Mouse (Mus musculus) lung, postnatal 0 days (tissue): Measurements from ENCODE around the gene Mvb12b. TPM values are rescaled to one million over a fixed set of nuclear protein-coding genes. Genes with fewer than 3 reads are reported as not detected.
A peak's percentile ranks its signal among the peaks of the same experiment; 100 is the strongest.
"Not testable (repeated sequence)": the region's sequence is repeated elsewhere in the genome, so short reads cannot be mapped to it uniquely, and the experiment has no call there.

Source experiments
- ATAC-seq: fragments of 200-750 bp; cut with Nextera tagmentation; 2 replicates; pipeline ENCODE4 v1.8.0; 2017; ENCODE audit warnings: moderate library complexity
- DNase-seq: peaks from one replicate; pipeline ENCODE4 v3.0.0-alpha.2; 2016; ENCODE audit warnings: low spot score
- H3K27ac ChIP-seq: fragments of 300-500 bp; sonication (generic); 2 replicates; pipeline ENCODE4 v1.5.1; 2014; ENCODE audit warnings: antibody characterized with exemption, mild to moderate bottlenecking, low read length, mixed read lengths
- H3K27me3 ChIP-seq: fragments of 300-500 bp; sonication (generic); replicated peaks from 2 replicates; pipeline ENCODE4 v1.6.1; 2014; ENCODE audit warnings: low read length, mixed read lengths; ENCODE audit not compliant: insufficient read depth
- H3K36me3 ChIP-seq: fragments of 300-500 bp; sonication (generic); 2 replicates; pipeline ENCODE4 v1.6.1; 2014; ENCODE audit warnings: low read length, mixed read lengths; ENCODE audit not compliant: insufficient read depth
- H3K4me1 ChIP-seq: fragments of 300-500 bp; sonication (generic); 2 replicates; pipeline ENCODE4 v1.6.1; 2014; ENCODE audit warnings: antibody characterized with exemption, low read depth, low read length, mixed read lengths; ENCODE audit not compliant: insufficient read depth
- H3K4me2 ChIP-seq: fragments of 300-500 bp; sonication (generic); replicated peaks from 2 replicates; pipeline ENCODE4 v1.6.1; 2014; ENCODE audit warnings: low read depth, mild to moderate bottlenecking, low read length, moderate library complexity, mixed read lengths
- H3K4me3 ChIP-seq: fragments of 300-500 bp; sonication (generic); 2 replicates; pipeline ENCODE4 v1.5.1; 2014; ENCODE audit warnings: low read depth, low read length
- H3K9ac ChIP-seq: fragments of 300-500 bp; sonication (generic); replicated peaks from 2 replicates; pipeline ENCODE4 v1.6.1; 2014; ENCODE audit warnings: low read depth, mild to moderate bottlenecking
- H3K9me3 ChIP-seq: fragments of 300-500 bp; sonication (generic); 2 replicates; pipeline ENCODE4 v1.6.1; 2016; ENCODE audit warnings: low read length, mixed read lengths
- CTCF ChIP-seq: IDR thresholded peaks from 2 replicates; pipeline ENCODE4 v1.5.1; 2016; ENCODE audit warnings: antibody characterized with exemption, mild to moderate bottlenecking
- EP300 ChIP-seq: IDR thresholded peaks from 2 replicates; pipeline ENCODE4 v1.6.1; 2016; ENCODE audit warnings: antibody characterized with exemption, mild to moderate bottlenecking, control low read depth
- WGBS: fragments of 180-500 bp; shearing (Covaris S2); extraction: QIAGEN DNeasy Blood & Tissue Kit; methylation state at CpG from one replicate; pipeline ENCODE4 v1.1.7; 2014; 5-methylcytosine and 5-hydroxymethylcytosine counted together
- polyA plus RNA-seq: library from polyadenylated mRNA; unstranded; fragments of >200 nt; fragmentation: Nextera tagmentation; extraction: Ambion mirVana; gene quantifications from 2 replicates; pipeline ENCODE4 v1.2.1, GENCODE M21; 2015

Gene Mvb12b
- polyA plus RNA-seq, 1 experiment from 2014 or later, result 21.3 TPM

DNA sequence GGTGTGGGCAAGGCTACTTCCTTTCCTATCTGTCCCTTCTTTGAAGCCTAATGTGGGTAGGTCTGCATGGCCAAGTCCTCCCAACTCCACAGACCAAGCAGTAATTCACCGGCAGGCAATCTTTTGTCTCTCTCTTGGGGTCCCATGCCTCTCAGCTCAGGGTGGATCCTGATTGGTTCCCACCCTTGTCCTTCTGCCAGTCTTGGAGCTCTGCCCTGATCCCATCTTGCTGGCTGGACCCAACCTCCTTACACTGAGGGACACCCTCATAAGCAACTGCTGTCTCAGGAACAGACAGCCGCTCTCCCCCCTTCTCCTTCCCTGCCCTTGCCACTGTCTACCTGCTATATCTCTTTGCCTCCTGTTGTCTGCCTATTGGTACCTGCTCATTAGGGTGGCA, 34.7 kb upstream of the Mvb12b start:
- Histone ChIP-seq H3K27me3 (no peaks in the 10 kb centered on the region), H3K4me1 (no peaks in the 10 kb centered on the region), H3K9ac (no peak overlapping the region), H3K36me3 (no peaks in the 10 kb centered on the region), H3K4me2 (no peak overlapping the region), H3K27ac (no peak overlapping the region), H3K9me3 (no peaks in the 10 kb centered on the region), H3K4me3 (no peak overlapping the region)
- ATAC-seq (no peak), DNase-seq (no peak)
- WGBS, result 81% methylated on average over 2 of the region's 2 CpGs
- no peak for TF ChIP-seq CTCF
- TF ChIP-seq EP300, result no peak

DNA sequence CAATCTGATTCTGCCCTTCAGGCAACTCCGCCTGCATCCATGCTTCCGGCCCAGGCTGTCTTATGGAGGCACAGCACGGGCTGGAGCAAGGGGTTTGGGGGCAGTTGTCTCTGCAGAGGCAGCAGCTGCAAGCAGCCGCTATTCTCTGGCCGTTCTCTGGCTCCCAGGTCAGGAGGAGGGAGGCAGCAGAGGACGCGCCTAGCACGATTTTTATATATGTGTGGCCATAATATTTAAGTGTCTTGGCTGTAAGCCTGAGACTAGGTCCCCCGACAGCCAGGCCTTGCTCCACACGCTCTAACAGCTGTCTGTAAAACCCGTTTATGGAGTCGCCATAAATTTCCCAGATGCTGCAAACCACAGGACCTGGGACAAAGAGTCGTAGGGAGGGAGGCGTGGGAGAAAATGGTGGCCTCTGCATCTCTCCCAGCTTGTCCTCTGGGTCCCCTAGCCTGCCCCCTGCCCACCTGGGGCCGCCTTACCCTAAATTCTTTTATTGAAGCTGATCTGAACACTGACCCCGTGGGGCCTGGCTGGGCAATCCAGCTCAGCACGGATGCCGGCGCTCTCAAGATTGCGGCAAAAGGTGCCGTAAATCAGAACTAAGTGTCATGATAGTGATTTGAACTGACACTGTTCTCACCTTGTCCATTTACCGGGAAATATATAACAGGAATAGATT, 32.3 kb upstream of the Mvb12b start:
- TF ChIP-seq CTCF (no peak; the same call in 1 of the 2 replicates), EP300 (no peak)
- Histone ChIP-seq H3K36me3 (no peaks in the 10 kb centered on the region), H3K27me3 (no peaks in the 10 kb centered on the region), H3K4me3 (no peak overlapping the region), H3K9ac (no peak overlapping the region), H3K4me1 (no peaks in the 10 kb centered on the region), H3K9me3 (no peaks in the 10 kb centered on the region), H3K4me2 (no peak overlapping the region), H3K27ac (no peak overlapping the region)
- DNase-seq (peak; percentile 83), ATAC-seq (peak; percentile 85)
- WGBS, result 29% methylated on average over 22 of the region's 22 CpGs

DNA sequence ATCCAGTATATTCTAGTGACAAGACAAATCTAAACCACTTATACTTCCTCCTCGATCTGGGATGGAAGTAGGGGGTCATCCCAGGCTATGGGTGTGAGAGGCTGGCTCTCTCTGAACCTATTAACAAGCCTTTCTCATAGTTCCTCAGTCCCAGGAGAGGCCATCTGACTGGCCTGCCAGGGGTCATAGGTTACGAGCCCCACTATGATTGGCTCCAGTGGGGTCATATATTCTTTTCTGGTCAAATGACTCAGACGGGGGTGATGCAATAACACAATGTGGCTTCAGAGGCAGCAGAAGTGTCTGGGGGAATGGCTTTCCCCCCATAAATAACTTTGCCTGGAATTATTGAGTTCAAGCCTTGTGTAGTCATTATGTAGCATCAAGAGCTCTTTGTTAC, 31.1 kb upstream of the Mvb12b start:
- H3K9me3 ChIP-seq, result no peaks in the 10 kb centered on the region
- 75% methylated on average over 3 of the region's 3 CpGs for WGBS

DNA sequence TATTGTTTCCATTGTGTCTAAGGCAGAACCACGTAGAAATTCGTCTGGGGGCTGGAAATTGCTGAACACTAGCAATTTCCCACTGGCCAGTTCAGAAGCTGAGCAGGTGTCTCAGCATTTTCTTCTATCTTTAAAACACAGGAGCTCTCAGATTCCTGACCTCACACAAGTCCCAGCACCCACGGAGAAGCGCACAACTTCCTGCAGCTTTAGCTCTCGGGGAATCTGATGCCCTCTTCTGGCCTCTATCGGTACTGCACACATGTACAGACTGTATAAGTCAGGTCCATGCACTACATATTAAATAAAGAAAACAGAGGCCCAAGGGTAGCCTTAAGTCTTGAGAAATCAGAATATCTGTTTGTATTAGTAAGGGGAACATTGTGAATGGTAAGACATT, 30.6 kb upstream of the Mvb12b start:
- H3K27ac ChIP-seq, result no peak overlapping the region; the same call in 1 of the 2 replicates
- no peaks in the 10 kb centered on the region for H3K36me3 ChIP-seq
- no peak overlapping the region for H3K4me2 ChIP-seq
- 63% methylated on average over 6 of the region's 6 CpGs for WGBS
- no peak overlapping the region for H3K9ac ChIP-seq
- peak; percentile 47 for DNase-seq
- H3K27me3 ChIP-seq, result no peaks in the 10 kb centered on the region
- TF ChIP-seq EP300 (no peak), CTCF (peak; percentile 76)
- no peaks in the 10 kb centered on the region for H3K9me3 ChIP-seq
- no peak for ATAC-seq
- H3K4me1 ChIP-seq, result no peaks in the 10 kb centered on the region
- no peak overlapping the region for H3K4me3 ChIP-seq

More for the DNA sequence above, 31.1 kb upstream of the Mvb12b start:
- Histone ChIP-seq H3K9ac (no peak overlapping the region), H3K27me3 (no peaks in the 10 kb centered on the region), H3K4me3 (no peak overlapping the region), H3K27ac (no peak overlapping the region), H3K36me3 (no peaks in the 10 kb centered on the region), H3K4me1 (no peaks in the 10 kb centered on the region), H3K4me2 (no peak overlapping the region)
- DNase-seq (peak; percentile 40), ATAC-seq (peak; percentile 36)
- TF ChIP-seq CTCF, result no peak

DNA sequence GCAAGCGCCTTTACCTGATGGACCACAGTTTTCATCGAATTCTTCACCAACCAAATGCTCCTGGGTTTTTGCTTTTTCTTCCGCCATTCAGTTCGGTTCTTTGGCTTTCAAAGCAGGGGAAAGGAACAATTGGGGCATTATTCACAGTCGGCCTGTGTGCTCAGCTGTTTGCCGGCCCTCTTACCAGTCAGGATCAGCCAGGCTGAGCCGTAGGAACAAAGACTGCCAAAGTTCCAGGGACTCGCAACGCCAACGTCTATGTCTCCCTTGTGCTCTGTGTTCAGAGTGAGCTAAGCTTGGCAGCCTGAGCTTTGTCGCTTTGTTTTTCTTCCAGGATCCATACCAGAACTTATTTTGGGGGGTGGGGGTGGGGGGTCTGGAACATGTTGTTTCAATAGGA, 28.9 kb upstream of the Mvb12b start:
- H3K36me3 ChIP-seq, result no peaks in the 10 kb centered on the region
- TF ChIP-seq CTCF (no peak), EP300 (no peak)
- 56% methylated on average over 11 of the region's 11 CpGs for WGBS
- no peak overlapping the region for H3K9ac ChIP-seq
- no peaks in the 10 kb centered on the region for H3K27me3 ChIP-seq
- no peaks in the 10 kb centered on the region for H3K9me3 ChIP-seq
- no peaks in the 10 kb centered on the region for H3K4me1 ChIP-seq
- no peak overlapping the region for H3K4me2 ChIP-seq
- DNase-seq (no peak), ATAC-seq (no peak)
- H3K4me3 ChIP-seq, result no peak overlapping the region
- H3K27ac ChIP-seq, result no peak overlapping the region

DNA sequence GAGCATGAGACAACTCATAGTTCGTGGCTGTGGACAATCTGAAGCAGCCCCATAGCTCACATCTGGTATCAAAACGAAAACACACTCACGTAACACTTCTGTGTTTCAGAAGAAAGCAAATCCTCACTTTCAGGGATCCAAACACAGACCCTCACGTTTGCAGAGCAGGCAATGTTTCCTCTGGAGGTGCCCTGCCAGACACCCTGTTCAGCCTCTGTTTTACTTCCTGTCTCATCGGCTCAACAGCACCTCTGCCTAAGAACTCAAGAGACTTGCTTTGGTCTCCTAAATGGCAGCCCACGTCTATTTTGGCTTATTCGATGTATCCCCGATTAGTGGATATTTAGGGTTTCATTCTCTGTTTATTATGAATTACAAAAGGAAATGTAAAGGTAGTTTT, 27.3 kb upstream of the Mvb12b start:
- Histone ChIP-seq H3K4me3 (no peak overlapping the region), H3K4me2 (no peak overlapping the region), H3K9me3 (no peaks in the 10 kb centered on the region), H3K4me1 (no peaks in the 10 kb centered on the region), H3K27ac (no peak overlapping the region), H3K27me3 (no peaks in the 10 kb centered on the region), H3K9ac (no peak overlapping the region), H3K36me3 (no peaks in the 10 kb centered on the region)
- no peak for ATAC-seq
- TF ChIP-seq EP300 (no peak), CTCF (no peak)
- DNase-seq, result no peak
- WGBS, result 46% methylated on average over 8 of the region's 8 CpGs

DNA sequence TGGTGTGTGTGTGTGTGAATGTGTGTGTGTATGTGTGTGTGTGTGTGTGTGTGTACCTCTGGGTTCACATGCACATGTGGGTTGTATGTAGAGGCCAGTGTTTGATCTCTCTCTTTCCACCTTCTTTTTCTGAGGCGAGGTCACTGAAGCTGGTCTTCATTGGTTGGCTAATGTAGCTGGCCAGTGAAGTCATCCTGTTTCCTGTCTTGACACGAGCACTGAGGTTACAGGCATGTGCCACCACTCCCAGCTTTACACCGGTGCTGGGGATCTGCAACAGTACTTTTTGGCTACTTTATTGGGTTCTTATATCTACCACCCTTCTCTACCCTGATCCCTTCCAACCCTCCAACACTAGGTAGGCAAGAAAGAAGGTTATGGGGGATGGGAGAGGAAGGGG, 26.6 kb upstream of the Mvb12b start:
- no peak overlapping the region for H3K9ac ChIP-seq
- 58% methylated on average over 3 of the region's 3 CpGs for WGBS
- H3K4me3 ChIP-seq, result no peak overlapping the region
- TF ChIP-seq CTCF (no peak), EP300 (no peak)
- H3K9me3 ChIP-seq, result no peaks in the 10 kb centered on the region
- no peaks in the 10 kb centered on the region for H3K27me3 ChIP-seq
- ATAC-seq, result no peak
- H3K27ac ChIP-seq, result no peak overlapping the region
- no peaks in the 10 kb centered on the region for H3K4me1 ChIP-seq
- H3K4me2 ChIP-seq, result no peak overlapping the region
- no peak for DNase-seq
- H3K36me3 ChIP-seq, result no peaks in the 10 kb centered on the region

DNA sequence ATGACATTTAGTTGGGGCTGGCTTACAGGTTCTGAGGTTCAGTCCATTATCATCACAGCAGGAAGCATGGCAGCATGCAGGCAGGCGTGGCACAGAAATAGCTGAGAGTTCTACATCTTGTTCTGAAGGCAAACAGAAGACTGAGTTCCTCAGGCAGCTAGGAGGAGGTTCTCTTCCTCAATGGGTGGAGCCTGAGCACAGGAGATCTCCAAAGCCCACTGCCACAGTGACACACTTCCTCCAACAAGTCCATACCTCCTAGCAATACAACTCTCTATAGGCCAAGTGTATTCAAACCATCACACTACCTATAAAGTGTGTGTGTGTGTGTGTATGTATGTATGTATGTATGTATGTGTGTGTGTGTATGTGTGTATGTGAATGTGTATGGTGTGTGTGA, 25.9 kb upstream of the Mvb12b start:
- H3K27ac ChIP-seq, H3K9ac ChIP-seq, H3K4me3 ChIP-seq, H3K9me3 ChIP-seq, H3K36me3 ChIP-seq, DNase-seq, ATAC-seq, H3K4me1 ChIP-seq, H3K4me2 ChIP-seq, H3K27me3 ChIP-seq: not testable (repeated sequence)
- WGBS, result 50% methylated on average over 1 of the region's 1 CpGs
